Mouse (Mus musculus) olfactory bulb, adult 2 months (tissue): ENCODE results near the gene Foxc2.

Source experiments
- CTCF ChIP-seq: fragments of 200-500 bp; IDR thresholded peaks from 2 replicates; pipeline ENCODE4 v1.5.1; 2012; ENCODE audit warnings: low read depth, mild to moderate bottlenecking, low read length, moderate library complexity; ENCODE audit not compliant: insufficient read depth
- POLR2A ChIP-seq: fragments of 200-500 bp; IDR thresholded peaks from 2 replicates; pipeline ENCODE4 v1.6.1; 2012; ENCODE audit warnings: mild to moderate bottlenecking, low read depth, low read length, moderate library complexity; ENCODE audit not compliant: insufficient read depth

GRCm38 (mm10) chr8:121162413-121162812 lies 46.4 kb downstream of the Foxc2 start:
- TF ChIP-seq CTCF (no peak), POLR2A (no peak)
